Mouse (Mus musculus) ES-CJ7 (cell line): ENCODE data around the gene Ralgps1.
"Not testable (repeated sequence)": the region's sequence is repeated elsewhere in the genome, so short reads cannot be mapped to it uniquely, and the experiment has no call there.

Source experiments
- DNase-seq: peaks from one replicate; pipeline ENCODE4 v3.0.0; 2011; ENCODE audit warnings: low read depth, low spot score

Ralgps1 gene

DNA sequence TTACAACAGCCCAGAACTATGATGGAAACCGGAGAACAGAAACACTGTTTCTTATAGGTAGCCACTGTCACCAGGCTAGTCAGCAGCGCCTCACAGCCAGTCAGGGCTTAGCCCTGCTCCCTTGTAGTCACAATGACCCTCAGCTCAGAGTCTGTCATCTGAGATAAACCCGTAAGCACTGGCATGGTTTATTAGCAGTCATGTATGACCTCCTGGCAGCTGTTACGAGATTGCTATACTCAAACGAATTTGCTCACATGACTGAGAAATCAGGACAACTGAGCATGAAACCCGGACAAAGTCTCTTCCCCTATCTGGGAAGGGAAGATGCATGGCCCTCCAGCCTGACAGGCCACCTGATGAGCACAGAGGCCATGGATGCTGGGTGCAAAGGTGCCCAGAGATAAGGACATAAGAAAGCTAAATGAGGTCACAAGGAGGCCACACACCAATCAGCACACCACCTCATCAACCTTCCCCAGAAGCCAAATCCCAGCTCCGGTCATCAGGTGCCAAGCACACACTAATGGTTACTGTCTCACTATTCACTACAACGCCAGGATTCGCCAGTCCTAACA is 10.1 kb downstream of the Ralgps1 start:
- DNase-seq: no peak

DNA sequence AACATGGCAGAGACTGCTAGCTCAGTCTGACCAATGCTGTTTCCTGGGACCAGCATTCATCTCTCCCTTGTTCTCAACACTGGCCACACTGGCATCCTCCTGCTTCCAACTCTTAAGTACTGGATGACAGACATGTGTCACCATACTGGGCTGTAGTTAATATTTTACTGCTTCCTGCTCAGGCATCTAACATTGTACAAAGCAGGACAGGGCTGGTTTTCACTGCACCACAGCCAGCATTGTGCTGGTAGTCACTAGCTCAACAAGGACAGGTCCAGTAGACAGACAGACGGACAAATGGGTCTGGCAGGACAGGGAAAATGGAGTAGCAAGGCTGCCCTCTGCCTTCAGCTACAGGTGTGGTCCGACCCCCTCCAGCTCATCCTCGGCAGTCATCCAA is 10.7 kb downstream of the Ralgps1 start:
- no peak for DNase-seq

GRCm38 (mm10) chr2:33359184-33359583 is 12.1 kb downstream of the Ralgps1 start:
- DNase-seq: no peak

DNA sequence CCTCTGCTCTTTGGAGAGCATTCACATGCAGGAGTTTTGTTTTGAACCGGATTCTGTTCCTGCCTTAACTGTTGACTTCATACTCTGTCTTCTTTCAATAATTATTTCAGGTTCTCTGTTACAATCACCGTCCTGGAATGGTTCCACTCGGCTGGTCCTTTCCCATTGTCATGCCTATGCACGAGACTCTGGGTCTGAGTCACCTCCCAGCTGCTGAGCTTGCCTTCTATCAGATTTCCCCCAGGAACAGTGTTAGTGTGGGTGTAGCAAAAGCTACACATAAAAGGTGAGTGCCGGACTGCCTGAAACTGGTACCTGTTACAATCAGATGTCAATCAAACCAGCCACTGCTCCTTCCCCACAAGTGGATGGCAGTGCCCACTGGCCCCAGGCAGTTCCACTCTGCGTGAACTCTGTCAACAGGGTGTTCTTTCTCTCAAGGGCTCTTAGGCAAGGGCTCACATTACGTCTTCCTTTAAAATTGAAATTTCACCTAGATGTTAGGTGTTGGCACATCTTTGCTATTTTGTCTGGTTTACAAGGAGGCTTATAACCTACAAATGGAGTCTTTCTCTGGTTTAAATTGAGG is 13.9 kb downstream of the Ralgps1 start:
- peak; percentile 13 for DNase-seq

GRCm38 (mm10) chr2:33355558-33355957 is 15.7 kb downstream of the Ralgps1 start:
- no peak for DNase-seq

DNA sequence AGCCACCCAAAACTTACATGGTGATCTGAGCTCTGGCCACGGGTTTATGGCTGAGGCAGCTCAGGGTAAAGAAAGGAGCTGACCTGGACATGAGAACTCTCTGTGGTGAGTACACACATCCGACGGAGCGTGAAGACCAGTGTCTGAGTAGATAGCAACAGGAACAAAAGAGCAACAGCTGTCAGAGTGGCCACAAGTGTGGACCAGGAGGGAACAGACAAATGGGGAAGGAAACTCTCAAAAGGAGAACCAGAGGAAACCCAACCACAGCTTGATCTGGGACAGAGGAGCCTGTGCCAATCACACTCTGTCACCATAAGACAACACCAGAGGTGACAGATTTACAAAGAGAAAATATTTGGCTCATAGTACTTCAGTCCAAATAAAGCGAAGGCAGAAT is 17.9 kb downstream of the Ralgps1 start:
- no peak for DNase-seq

DNA sequence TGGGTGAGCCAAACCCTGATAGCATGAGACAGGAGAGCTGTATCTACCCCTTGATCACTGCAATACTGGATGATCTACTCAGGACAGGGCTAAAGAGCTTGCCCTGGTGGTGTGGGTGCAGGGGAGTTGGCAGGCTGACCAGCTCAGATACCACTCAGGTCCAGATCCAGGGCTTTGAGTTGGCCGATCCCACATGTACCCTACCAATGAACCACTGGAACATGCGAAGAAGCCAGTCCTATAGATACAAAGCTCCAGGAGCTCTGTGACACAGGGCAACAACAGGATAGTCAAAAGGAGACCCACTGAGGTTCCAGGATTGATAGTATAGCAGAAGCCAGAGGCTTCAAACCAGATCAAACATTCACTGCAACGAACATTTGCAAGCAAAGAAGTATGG is 19.8 kb downstream of the Ralgps1 start:
- no peak for DNase-seq

GRCm38 (mm10) chr2:33350921-33351320 is 20.4 kb downstream of the Ralgps1 start:
- DNase-seq: no peak

GRCm38 (mm10) chr2:33349581-33349980 is 21.7 kb downstream of the Ralgps1 start:
- no peak for DNase-seq

GRCm38 (mm10) chr2:33349081-33349480 is 22.2 kb downstream of the Ralgps1 start:
- DNase-seq: peak; percentile 68

- DNase-seq: no peak
Measured at GRCm38 (mm10) chr2:33348260-33348659, 23.0 kb downstream of the Ralgps1 start.

DNA sequence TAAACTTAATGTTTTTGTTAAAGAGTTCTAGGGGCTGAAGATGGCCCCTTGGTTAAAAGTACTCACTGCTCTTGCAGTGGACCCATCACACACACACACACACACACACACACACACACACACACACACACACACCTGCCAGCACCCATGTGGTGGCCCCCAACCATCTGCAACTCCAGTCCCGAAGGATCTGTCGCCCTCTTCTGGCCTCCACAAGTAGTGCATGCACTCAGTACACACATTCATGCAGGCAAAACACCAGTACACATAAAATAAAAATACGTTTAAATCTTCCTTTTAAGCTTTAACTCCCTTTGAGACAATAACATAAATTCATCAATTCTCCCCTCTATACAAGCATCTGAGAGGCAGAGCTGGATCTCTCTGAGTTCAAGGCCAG is 23.7 kb downstream of the Ralgps1 start:
- peak; percentile 65 for DNase-seq

DNA sequence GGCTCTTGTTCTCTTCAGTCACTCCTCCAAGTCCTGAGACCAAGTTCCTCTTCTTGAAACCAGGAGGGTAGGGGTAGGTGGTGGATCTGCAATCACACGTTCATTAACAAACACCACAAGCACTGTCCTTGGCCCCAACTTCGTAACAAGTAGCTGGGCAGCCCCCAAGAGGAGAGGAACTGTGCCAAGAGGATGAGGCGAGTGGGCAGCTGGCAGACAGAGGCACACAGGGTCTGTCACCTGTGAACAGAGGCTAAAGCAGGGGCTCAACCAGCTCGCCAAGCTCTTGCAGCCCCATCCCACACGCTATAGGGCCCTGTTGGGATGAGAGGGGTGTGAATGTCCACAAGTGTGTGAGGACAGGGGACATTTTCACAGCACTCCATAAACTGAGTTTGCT is 24.5 kb downstream of the Ralgps1 start:
- no peak for DNase-seq

GRCm38 (mm10) chr2:33345956-33346355 is 25.3 kb downstream of the Ralgps1 start:
- DNase-seq: no peak

DNA sequence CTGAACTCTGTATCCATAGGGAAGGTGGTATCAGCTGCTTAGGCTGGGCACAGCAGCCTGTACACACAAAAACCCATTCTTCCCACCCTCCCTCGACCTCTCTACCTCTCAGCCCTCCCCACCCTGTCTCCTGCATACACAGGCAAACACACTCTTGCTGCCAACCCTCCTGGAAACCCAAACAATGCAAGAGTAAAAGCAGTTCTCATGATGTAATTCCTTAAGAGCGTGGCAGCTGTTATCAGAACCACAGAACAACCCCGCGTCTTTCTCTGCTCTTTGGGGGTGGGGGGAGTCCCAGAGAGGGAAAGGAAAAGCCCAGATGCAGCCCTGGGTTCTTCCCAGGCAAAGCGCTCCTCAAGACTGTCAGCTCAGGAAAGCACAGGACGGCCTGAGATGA is 25.8 kb downstream of the Ralgps1 start:
- DNase-seq: no peak

DNA sequence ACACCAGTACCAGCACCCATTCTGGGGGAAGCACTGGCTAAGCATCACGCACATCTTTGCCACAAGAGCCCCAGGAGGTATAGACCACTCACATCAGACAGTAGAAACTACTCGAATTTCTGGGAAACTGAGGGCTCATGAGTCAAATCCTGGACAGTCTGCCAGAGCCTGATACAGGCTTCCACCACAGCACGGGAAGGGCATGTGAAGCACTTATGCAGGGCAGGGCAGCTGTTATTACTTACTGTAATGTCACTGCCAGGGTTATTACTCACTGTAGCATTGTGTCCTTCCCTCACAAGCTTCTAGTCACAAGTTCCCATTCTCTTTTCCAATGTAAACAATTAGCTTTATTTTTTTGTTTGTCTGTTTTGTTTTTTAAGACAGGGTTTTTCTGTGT is 27.9 kb downstream of the Ralgps1 start:
- no peak for DNase-seq

- DNase-seq: no peak
Measured at GRCm38 (mm10) chr2:33342148-33342547, 29.1 kb downstream of the Ralgps1 start.

GRCm38 (mm10) chr2:33335789-33336188 is 35.5 kb downstream of the Ralgps1 start:
- DNase-seq: no peak

GRCm38 (mm10) chr2:33329622-33330021 is 41.7 kb downstream of the Ralgps1 start:
- DNase-seq: no peak

GRCm38 (mm10) chr2:33328941-33329340 is 42.3 kb downstream of the Ralgps1 start:
- peak; percentile 65 for DNase-seq

- no peak for DNase-seq
Measured at GRCm38 (mm10) chr2:33325359-33325758, 45.9 kb downstream of the Ralgps1 start.

GRCm38 (mm10) chr2:33323799-33324595 is 47.3 kb downstream of the Ralgps1 start:
- no peak for DNase-seq

DNA sequence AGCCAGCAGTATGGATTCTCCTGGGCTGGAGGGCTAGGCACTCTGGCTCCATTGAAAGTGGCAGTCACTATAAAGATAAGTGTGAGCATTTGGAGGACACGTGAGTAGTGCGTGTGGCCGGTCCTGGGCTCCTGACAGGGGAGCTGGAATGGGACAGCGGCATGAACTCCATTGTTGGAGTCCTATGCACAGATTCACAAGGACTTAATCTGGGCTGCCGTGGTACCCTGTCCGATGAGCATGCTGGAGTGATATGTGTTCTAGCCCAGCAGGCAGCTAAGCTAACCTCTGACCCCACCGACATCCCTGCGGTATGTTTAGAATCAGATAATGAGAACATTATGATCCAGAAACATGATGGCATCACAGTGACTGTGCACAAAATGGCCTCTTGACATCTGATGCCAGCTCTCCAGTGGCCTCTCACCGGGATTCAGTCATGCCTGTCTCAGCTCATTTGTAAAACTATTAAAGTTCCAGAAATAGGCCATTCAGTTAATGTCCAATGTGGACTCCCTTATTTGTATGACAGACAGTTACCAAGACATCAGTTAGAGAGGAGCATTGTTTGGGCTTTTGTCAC is 48.2 kb downstream of the Ralgps1 start:
- not testable (repeated sequence) for DNase-seq
